Mouse (Mus musculus): ENCODE results near the gene Nalcn. TPM values are rescaled to one million over a fixed set of nuclear protein-coding genes. Genes with fewer than 3 reads are reported as not detected.
"Not testable (repeated sequence)": the region's sequence is repeated elsewhere in the genome, so short reads cannot be mapped to it uniquely, and the experiment has no call there.

The Nalcn gene
- under 1 TPM; 0.50 to 0.62 TPM for total RNA-seq (2021)

DNA sequence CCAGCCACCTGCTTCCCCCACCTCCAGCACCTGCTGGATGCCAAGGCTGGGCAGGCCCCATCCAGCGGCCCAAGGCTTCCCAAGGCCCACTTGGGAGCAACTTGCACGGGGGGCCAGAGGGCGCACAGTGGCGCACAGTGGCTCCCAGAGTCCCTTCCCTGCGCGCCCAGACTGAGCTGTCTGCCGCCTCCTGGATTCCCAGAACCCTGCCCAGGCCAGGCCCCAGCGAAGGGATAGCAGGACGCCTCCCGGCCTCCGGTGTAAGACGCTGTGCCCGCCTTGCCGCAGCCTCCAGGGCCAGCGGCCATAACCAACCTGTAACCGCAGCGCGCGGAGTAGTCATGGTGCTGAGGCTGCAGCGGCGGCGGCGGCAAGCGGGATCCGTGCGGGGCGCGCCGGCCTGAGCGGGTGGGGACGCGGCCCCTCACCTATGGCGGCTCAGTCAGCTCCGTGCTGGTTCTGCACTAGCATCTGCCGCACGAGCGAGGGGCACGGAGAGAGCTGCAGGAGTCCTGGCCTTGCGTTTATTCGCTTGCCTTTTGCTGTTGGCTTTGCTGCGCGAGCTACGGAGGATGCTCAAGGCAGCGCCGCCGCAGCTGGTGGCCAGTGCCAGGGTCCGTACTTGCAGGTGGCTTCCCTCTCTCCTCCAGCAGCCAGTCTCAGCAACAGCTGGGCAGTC lies at the start of gene Nalcn:
TSS of gene Nalcn (minus strand) at position 644 of the 679 bp plus-strand sequence.
- peak; percentile 4 to 7 for DNase-seq

DNA sequence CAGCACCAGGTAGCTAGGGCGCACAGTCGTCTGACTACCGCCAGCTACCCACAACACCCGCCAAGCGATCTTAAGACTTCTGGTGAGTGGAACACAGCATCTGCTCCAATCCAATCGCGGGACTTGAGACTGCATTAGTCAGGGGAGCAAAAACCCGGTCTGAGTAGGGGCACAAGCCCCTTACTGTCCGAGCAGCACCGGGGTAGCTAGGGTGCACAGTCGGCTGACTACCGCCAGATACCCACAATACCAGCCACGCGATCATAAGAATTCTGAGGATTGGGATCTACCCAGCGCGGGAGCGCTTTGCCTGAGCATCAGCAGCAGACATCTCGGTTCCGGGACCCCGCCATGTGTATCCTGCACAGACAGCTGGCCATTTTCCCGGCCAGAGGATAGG lies 44.1 kb upstream of the Nalcn start:
- intact Hi-C loops (cut with DNase I); DNase-seq: not testable (repeated sequence)

More for the DNA sequence above, at the start of gene Nalcn:
- intact Hi-C loops (cut with DNase I), result no loop called here

GRCm38 (mm10) chr14:123664451-123664850 lies 37.5 kb upstream of the Nalcn start:
- no peak for DNase-seq

DNA sequence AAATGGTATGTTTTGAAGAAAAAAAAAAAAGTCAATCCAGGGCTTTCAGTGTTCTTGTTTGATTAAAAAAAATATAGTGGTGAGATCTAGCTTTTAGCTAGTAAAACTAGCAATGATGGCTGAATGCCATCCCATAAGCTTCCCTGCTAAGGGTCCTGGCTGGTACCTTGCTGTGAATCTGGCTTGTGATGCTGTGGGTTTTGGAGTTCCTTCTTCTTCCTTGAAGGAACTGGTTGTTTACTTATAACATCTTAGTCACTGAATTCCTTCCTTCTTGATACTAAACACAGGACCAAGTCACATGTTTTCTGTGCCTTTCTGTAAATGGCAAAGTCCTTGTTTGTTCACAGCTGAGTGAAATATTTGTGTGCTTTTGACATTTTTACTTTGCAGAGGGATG lies 36.3 kb upstream of the Nalcn start:
- no peak for DNase-seq
- intact Hi-C loops (cut with DNase I), result loop anchor here (10.0 kb wide), 1 partner anchor 128 kb away; no protein-coding TSS in a partner anchor

More at GRCm38 (mm10) chr14:123664451-123664850, 37.5 kb upstream of the Nalcn start:
- intact Hi-C loops (cut with DNase I), result loop anchor here (10.0 kb wide), 1 partner anchor 130 kb away; no protein-coding TSS in a partner anchor

GRCm38 (mm10) chr14:123662386-123662785 lies 35.4 kb upstream of the Nalcn start:
- intact Hi-C loops (cut with DNase I), result loop anchor here (10.0 kb wide), 1 partner anchor 128 kb away; no protein-coding TSS in a partner anchor
- DNase-seq, result no peak

- DNase-seq, result peak; percentile 16 to 29
- intact Hi-C loops (cut with DNase I), result loop anchor here (10.0 kb wide), 1 partner anchor 126 kb away; no protein-coding TSS in a partner anchor
Observed at GRCm38 (mm10) chr14:123661091-123661491, 34.1 kb upstream of the Nalcn start.

GRCm38 (mm10) chr14:123659921-123660385 lies 33.0 kb upstream of the Nalcn start, which contains the start of gene Itgbl1:
Gene Itgbl1 (plus strand): TSS chr14:123659971.
- DNase-seq, result peak; percentile 22 to 30
- intact Hi-C loops (cut with DNase I), result loop anchor here (10.0 kb wide), 1 partner anchor 125 kb away; no protein-coding TSS in a partner anchor

GRCm38 (mm10) chr14:123627180-123627562 lies 227 bp upstream of the Nalcn start:
- intact Hi-C loops (cut with DNase I), result no loop called here
- DNase-seq, result no peak

GRCm38 (mm10) chr14:123622969-123623368 lies 4.0 kb downstream of the Nalcn start:
- DNase-seq, result no peak
- intact Hi-C loops (cut with DNase I), result no loop called here

DNA sequence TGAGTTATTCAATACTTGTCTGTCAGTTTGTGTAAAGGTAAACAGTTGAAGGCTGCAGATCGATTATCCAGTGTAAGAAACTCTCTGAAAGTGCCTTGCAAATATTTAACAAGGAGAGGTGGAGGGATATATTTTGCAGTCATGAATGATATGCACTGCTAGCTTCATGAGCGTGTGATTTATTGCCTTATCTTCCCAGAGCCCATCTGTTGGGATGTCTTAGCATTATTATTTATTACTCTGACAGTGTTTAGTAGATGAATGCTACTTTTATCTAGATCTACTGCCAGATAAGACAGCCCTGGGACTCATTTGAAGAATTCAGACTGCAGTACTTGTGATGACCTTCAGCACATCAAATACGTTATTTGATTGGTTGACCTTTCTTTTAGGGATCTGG lies 31.7 kb downstream of the Nalcn start:
- DNase-seq, result no peak
- intact Hi-C loops (cut with DNase I), result no loop called here

GRCm38 (mm10) chr14:123587412-123587811 lies 39.5 kb downstream of the Nalcn start:
- intact Hi-C loops (cut with DNase I), result no loop called here
- no peak for DNase-seq

DNA sequence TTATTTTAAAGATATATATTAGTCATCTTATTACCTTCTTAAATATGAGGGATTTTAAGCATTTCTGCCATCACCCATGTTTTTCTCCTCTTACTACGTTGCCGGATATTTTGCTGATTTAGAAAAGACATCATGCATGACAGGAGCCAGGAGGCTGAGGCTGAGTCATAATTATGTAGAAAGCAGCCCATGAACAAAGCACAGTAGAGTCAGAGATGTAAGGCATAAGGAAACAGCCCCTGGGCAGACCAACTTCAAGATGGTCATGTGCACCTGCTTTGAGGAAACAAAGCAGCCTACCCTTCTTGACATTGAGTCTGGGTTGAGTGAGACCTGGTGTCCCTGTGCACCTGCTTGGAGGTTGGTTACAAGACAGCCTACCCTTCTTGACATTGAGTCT lies 44.5 kb downstream of the Nalcn start:
- DNase-seq, result no peak
- intact Hi-C loops (cut with DNase I), result no loop called here

- intact Hi-C loops (cut with DNase I), result no loop called here
- DNase-seq, result no peak
Observed at GRCm38 (mm10) chr14:123575356-123575755, 51.6 kb downstream of the Nalcn start.

DNA sequence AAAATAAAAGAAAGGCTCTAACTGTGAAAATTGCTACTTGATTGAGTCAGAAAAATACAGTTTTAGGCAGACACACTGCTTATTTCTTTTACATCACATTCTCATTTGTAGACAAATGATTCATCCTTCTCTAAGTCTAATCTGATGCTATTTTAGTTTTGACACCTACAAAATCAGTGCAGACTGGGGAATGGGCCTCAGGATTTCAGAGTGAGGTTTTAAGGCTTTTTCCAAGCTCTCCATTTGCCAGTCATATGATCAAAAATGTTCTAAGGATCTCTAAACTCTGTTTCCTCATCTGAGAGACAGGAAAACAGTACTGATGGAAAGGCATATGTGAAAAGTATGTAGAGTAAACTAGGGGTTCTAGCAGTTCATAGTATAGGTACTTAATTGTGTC lies 52.0 kb downstream of the Nalcn start:
- DNase-seq, result no peak
- intact Hi-C loops (cut with DNase I), result no loop called here

DNA sequence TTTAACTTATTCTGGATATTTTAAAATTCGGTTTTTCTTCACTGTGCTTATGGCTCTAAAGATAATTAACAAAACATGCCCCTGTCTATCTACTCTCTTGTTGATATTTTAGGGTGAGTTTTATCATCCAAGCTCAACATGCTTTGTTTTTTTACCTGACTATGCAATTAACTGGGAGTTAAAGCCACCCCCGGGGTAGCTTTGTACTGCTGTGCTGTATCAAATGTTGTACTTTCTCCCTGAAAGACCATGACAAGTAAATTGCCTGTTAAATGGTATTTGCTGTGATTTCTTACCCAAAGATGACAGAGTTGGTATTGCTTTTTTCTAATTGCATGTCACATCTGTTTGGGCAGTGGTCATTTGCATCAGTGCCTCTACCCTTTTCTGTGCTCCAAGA lies 60.3 kb downstream of the Nalcn start:
- intact Hi-C loops (cut with DNase I), result no loop called here

GRCm38 (mm10) chr14:123555533-123555932 lies 71.4 kb downstream of the Nalcn start:
- intact Hi-C loops (cut with DNase I), result no loop called here
- no peak for DNase-seq

More for the DNA sequence above, 60.3 kb downstream of the Nalcn start:
- DNase-seq, result no peak

- intact Hi-C loops (cut with DNase I), result no loop called here
- no peak for DNase-seq
Observed at GRCm38 (mm10) chr14:123554936-123555335, 72.0 kb downstream of the Nalcn start.

GRCm38 (mm10) chr14:123542362-123542761 lies 84.6 kb downstream of the Nalcn start:
- DNase-seq, result no peak
- intact Hi-C loops (cut with DNase I), result no loop called here

GRCm38 (mm10) chr14:123535636-123536035 lies 91.3 kb downstream of the Nalcn start:
- DNase-seq, result no peak
- intact Hi-C loops (cut with DNase I), result loop anchor here (10.0 kb wide), 1 partner anchor 129 kb away; no protein-coding TSS in a partner anchor

DNA sequence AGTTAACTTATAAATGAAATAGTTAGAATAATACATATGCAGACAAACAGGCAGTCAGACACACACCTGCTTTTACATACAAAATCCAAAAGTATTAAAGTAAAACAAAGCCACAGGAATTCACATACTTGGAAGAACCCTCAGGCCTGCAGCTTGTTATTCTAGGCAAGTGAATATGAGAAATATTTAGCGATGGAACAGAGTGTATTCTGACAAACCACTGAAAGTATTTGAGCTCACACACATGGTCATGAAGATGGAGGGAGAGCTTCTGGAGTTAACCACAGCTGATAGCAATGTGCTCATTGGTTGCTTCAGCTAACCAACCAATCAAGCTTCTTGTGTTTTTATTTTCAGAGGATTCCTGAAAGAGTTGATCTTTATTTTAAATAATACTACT lies 93.9 kb downstream of the Nalcn start:
- no peak for DNase-seq

DNA sequence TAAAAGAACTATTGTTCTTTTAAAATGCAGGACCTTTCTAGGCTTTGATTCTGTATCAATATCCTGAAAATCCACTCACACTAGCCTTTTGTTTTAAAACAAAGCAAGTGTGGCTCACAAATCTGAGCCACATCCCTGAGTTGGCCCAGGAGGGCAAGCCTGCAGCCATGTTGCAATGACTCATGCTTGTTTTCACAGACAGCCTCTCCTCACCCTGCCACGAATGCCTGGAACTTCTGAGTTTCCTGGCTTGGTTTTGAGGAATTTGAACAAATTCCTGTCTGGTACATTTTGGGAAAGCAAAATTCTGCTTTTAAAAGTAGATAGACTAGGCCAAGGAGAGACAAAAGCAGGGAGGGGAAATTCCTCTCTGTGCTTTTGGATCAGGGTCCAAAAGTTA lies 95.7 kb downstream of the Nalcn start:
- intact Hi-C loops (cut with DNase I), result loop anchor here (10.0 kb wide), 1 partner anchor 134 kb away; no protein-coding TSS in a partner anchor
- DNase-seq, result peak; percentile 31 to 33

More for the DNA sequence above, 93.9 kb downstream of the Nalcn start:
- intact Hi-C loops (cut with DNase I), result loop anchor here (10.0 kb wide), 1 partner anchor 132 kb away; no protein-coding TSS in a partner anchor

GRCm38 (mm10) chr14:123529143-123529542 lies 97.8 kb downstream of the Nalcn start:
- no peak for DNase-seq
- intact Hi-C loops (cut with DNase I), result no loop called here
